ENCODE assay signal across 24 mouse cellular contexts in genomic region chr11:54748891-54749290, GRCm38 (mm10). TPM values are rescaled to one million over a fixed set of nuclear protein-coding genes. Genes with fewer than 3 reads are reported as not detected.
A peak's percentile ranks its signal among the peaks of the same experiment; 100 is the strongest.
DNase-seq lines count a peak whose midpoint lies in the region; ATAC-seq and TF ChIP-seq lines count a peak whose summit lies in the region.
"Had no signal": no experiment of that assay in that cellular context is flagged by ENCODE, and none has a peak within 500 bp of the region (broad histone marks: within the 10 kb centered on the region; RNA-seq: fewer than 3 reads in every experiment).

No protein-coding gene starts in this region.

- no peak for TF ChIP-seq CTCF in embryonic fibroblast, embryonic 13.5 days (IDR thresholded peaks at IDR 0.05; ENCODE audit: borderline replicate concordance, insufficient read depth, low read length)

- peak; percentile 72; the same call in 1 of the 2 replicates for ATAC-seq in frontal cortex, adult (ENCODE audit: low TSS enrichment)
- no peak for ATAC-seq in heart, embryonic 12.5 days (ENCODE audit: insufficient number of reproducible peaks, low FRiP score)
- ATAC-seq: activated CD4-positive, CD25-positive, alpha-beta regulatory T cell, adult 4 months; forebrain, embryonic 14.5 days; intestine, postnatal 0 days had no signal

- H3K4me2 ChIP-seq in heart, embryonic 12.5 days: no peak overlapping the region
- H3K4me2 ChIP-seq: embryonic facial prominence, embryonic 13.5 days; heart, embryonic 11.5 days; hindbrain, embryonic 15.5 days had no signal

- no peak overlapping the region for H3K9ac ChIP-seq in heart, embryonic 12.5 days
- H3K9ac ChIP-seq: embryonic facial prominence, embryonic 13.5 days; hindbrain, embryonic 15.5 days had no signal

- H3K4me3 ChIP-seq in embryonic fibroblast, embryonic 13.5 days (ENCODE audit: insufficient read depth, low read length): no peak overlapping the region
- H3K4me3 ChIP-seq in heart, embryonic 12.5 days: no peak overlapping the region
- H3K4me3 ChIP-seq: embryonic facial prominence, embryonic 13.5 days; erythroblast, embryonic 14.5 days; forebrain, embryonic 10.5 days; heart, adult 2 months; hindbrain, embryonic 10.5 days; hindbrain, embryonic 15.5 days had no signal

- H3K27me3 ChIP-seq in heart, embryonic 12.5 days (replicated peaks): no peaks in the 10 kb centered on the region
- H3K27me3 ChIP-seq: embryonic facial prominence, embryonic 13.5 days; hindbrain, embryonic 15.5 days had no signal

- H3K9me3 ChIP-seq in heart, embryonic 12.5 days (replicated peaks): no peaks in the 10 kb centered on the region
- H3K9me3 ChIP-seq: embryonic facial prominence, embryonic 13.5 days; forebrain, embryonic 10.5 days; hindbrain, embryonic 15.5 days had no signal

- TF ChIP-seq POLR2A in embryonic fibroblast, embryonic 13.5 days (IDR thresholded peaks at IDR 0.05; ENCODE audit: low read depth, low read length): no peak

- H3K36me3 ChIP-seq in heart, embryonic 12.5 days: peaks cover 24% of the 10 kb centered on the region

- peaks cover 8% of the 10 kb centered on the region for H3K4me1 ChIP-seq in embryonic fibroblast, embryonic 13.5 days (ENCODE audit: control insufficient read depth, insufficient read depth, low read length)
- H3K4me1 ChIP-seq in heart, embryonic 12.5 days (replicated peaks): peaks cover 6% of the 10 kb centered on the region

- peak overlapping the region; percentile 12; the same call in 1 of the 2 replicates for H3K27ac ChIP-seq in embryonic fibroblast, embryonic 13.5 days (ENCODE audit: insufficient read depth, low read length)
- H3K27ac ChIP-seq in heart, embryonic 12.5 days (ENCODE audit: poor library complexity, severe bottlenecking): no peak overlapping the region
- H3K27ac ChIP-seq: embryonic facial prominence, embryonic 13.5 days; forebrain, embryonic 10.5 days; heart, adult 2 months; hindbrain, embryonic 10.5 days; hindbrain, embryonic 15.5 days had no signal

- no peak for DNase-seq in frontal cortex, postnatal 14 days (ENCODE audit: low spot score in 2 of 2)
- peak; percentile 64 for DNase-seq in 3T3-L1 (ENCODE audit: low read depth, low spot score)
- DNase-seq in Muller cell, postnatal 12 days (ENCODE audit: inconsistent ontology term): peak; percentile 74
- DNase-seq in left cerebral cortex, adult 18-20 months (ENCODE audit: low spot score in 2 of 2): no peak
- DNase-seq in gastrocnemius, adult 18-20 months (ENCODE audit: low spot score): no peak
- DNase-seq: adrenal gland, postnatal 14 days; cerebellum, adult 11 months; cerebellum, adult 8-10 months; cerebellum, postnatal 14 days; gastrocnemius, postnatal 14 days; heart, adult 2 months; kidney, adult 8-10 months had no signal

RNA-seq across cellular contexts. Expression of gene Cdc42se2, which starts 38.6 kb away (rescaled TPM):
- polyA plus RNA-seq in embryonic fibroblast, embryonic 13.5 days (2011; ENCODE audit: insufficient read length, low read depth, missing spikeins): 37.1 and 38.4 TPM in 2 replicates
- 68.7 and 68.9 TPM in 2 replicates for polyA plus RNA-seq in heart, embryonic 12.5 days (2016; fragmentation: Nextera tagmentation; extraction: Ambion mirVana)
- 100 to 1,000 TPM; 117 to 125 TPM for total RNA-seq in left cerebral cortex, adult 18-20 months (2021)
- total RNA-seq in gastrocnemius, adult 18-20 months (2021): 10 to 100 TPM; 14.2 to 17.1 TPM

Comparison
In these comparisons a context has a peak if more than half of its experiments do, and no peak if none do; other contexts are left out.
1. DNase-seq: peak in 3T3-L1 (single experiment) and Muller cell, postnatal 12 days (single experiment); none in frontal cortex, postnatal 14 days (0 of 2), left cerebral cortex, adult 18-20 months (0 of 2) and gastrocnemius, adult 18-20 months (single experiment).
2. RNA of gene Cdc42se2, which starts 38.6 kb away (total RNA-seq): 117 to 125 TPM in left cerebral cortex, adult 18-20 months; 14.2 to 17.1 TPM in gastrocnemius, adult 18-20 months; every median in the first group is over 4 times any median in the second.